Mouse (Mus musculus): ENCODE measurements around the gene Olfr1042.

DNA sequence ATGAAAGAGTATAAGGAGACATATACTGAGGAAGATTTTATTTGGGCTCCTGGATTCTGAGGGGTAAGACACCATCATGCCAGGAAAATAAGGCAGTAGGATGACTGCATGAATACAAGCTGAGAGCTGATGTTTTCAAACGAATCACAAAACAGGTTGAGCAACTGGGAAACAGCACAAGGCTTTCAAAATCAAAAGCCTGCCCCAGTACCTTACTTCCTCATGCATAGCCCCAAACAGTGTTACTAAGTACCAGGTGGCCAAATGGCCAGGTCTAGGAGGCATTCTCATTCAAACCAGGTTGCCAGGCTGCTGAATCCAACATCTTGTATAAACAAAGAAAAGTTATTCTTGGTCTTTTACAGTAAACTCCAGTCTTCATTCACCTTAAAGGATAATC is 34.2 kb upstream of the Olfr1042 start:
- TF ChIP-seq CTCF (IDR thresholded peaks at IDR 0.05; ENCODE audit: control insufficient read depth, insufficient read depth, low read length) (no peak), POLR2A (IDR thresholded peaks at IDR 0.05; ENCODE audit: borderline replicate concordance, control insufficient read depth, low read depth, low read length) (no peak)
